Mouse (Mus musculus) lung, postnatal 10 days (tissue): Measurements from ENCODE around the gene Cmtm5.
A peak's percentile ranks its signal among the peaks of the same experiment; 100 is the strongest.

Experiments
- DNase-seq: peaks from one replicate; pipeline ENCODE4 v3.0.0; 2021

The Cmtm5 gene

GRCm38 (mm10) chr14:54935904-54936830, at the start of gene Cmtm5:
Cmtm5 (plus strand) TSS chr14:54936261.
- no peak for DNase-seq

- DNase-seq = no peak
Measured at GRCm38 (mm10) chr14:54892200-54892599, 43.9 kb upstream of the Cmtm5 start, which contains the start of gene Pabpn1. Pabpn1 (plus strand) TSS chr14:54892500.

- DNase-seq = peak; percentile 99
Measured at GRCm38 (mm10) chr14:54893651-54894181, 42.3 kb upstream of the Cmtm5 start.

DNA sequence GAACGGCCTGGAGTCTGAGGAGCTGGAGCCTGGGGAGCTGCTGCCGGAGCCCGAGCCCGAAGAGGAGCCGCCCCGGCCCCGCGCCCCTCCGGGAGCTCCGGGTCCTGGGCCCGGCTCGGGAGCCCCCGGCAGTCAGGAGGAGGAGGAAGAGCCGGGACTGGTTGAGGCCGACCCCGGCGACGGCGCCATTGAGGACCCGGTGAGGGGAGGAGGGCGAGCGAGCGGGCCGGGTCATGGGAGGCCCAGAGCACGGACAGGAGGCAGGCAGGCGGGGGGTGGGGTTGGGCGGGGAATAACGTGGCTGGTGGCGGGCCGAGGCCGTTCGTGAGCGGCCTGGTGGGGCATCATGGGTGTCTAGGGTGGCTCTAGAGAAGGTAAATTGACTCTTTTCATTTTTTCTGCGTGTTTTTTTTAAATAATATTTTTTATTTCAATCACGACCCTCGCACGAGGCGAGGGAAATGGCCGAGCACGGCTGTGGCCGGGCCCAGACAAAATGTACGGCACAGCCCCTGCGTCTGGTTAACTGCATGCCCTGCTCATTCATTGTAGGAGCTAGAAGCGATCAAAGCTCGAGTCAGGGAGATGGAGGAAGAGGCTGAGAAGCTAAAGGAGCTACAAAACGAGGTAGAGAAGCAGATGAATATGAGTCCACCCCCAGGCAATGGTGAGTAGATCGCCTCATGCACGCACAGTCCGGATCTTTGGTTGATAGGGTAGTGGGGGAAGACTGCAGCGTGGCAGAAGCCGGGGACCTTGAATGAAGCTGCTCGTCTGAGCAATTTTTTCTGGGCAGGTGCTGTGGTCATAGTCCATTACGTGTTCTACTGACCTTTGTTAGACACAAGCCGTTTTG, 41.5 kb upstream of the Cmtm5 start:
- DNase-seq = peak; percentile 67

DNA sequence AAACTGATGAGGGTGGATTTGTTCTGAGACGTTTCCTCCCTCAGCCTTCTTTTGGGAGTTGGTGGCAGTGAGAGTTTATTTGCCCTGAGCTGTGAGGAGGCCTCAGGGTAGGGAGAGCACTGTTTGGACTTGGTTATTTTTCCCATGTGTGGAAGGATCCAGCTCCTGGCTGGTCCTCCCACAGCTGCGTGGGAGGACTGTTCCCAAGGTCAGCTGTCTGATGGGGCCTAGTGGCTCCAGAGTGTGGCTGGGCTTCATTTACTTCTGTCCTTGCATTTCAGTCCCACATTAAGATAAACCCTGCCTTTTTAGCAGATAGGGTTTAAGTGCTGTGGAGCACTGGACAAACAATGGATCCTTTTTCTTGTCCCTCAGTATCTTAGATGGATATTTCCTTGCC, 38.6 kb upstream of the Cmtm5 start:
- no peak for DNase-seq

DNA sequence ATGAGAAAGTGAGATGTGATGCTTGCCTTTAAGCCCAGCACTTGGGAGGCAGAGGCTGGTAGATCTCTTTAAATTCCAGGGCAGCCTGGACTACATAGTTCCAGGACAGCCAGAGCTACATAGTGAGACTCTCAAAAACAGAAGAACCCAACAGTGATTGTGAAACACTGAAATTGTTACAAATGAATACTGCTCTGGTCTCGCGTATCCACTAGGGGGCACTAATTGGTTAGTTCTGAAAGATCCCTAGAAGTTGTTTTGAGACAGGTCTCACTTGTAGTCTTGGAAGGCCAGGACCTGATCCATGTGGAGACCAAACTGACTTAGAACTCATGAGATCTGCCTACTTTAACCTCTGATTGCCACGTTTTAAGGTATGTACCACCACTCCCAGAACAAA, 35.7 kb upstream of the Cmtm5 start:
- peak; percentile 86 for DNase-seq

GRCm38 (mm10) chr14:54903641-54904040, 32.4 kb upstream of the Cmtm5 start:
- DNase-seq = no peak

- DNase-seq = no peak
Measured at GRCm38 (mm10) chr14:54908682-54909081, 27.4 kb upstream of the Cmtm5 start.

- peak; percentile 24 for DNase-seq
Measured at GRCm38 (mm10) chr14:54912109-54912850, 23.8 kb upstream of the Cmtm5 start.

- peak; percentile 82 for DNase-seq
Measured at GRCm38 (mm10) chr14:54912886-54913285, 23.2 kb upstream of the Cmtm5 start, which contains the start of gene Slc22a17. Slc22a17 (minus strand) TSS chr14:54913132.

GRCm38 (mm10) chr14:54913343-54913742, 22.7 kb upstream of the Cmtm5 start:
- no peak for DNase-seq

DNA sequence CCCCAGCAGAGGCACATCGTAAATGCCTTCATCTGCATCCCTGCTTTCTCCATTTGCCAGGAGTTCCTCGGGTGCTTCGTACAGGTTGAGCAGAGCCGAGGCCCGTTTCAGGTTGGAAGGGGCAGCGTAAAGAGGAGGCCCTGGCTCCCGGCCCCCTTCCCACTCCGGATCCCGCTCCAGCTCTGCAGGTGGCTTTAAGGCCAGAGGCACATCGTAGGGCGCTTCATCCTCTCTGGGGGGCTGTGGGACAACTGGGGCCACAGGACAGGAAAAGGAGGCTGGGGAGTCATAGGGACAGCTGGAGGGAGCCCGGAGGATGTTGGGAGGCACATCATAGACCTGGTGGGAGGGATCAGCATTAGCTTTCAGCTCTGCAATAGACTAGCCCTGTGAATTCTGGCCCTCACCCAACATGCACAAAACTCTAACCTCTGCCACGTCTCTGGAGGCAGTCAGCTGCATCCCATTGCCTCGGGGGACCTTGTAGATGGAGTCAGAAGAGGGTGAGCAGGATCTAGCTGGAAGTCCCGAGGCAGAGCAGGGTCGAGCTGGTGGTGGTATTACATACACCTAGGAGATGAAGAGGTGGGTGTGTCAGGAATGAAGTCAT, 15.9 kb upstream of the Cmtm5 start:
- DNase-seq = no peak

DNA sequence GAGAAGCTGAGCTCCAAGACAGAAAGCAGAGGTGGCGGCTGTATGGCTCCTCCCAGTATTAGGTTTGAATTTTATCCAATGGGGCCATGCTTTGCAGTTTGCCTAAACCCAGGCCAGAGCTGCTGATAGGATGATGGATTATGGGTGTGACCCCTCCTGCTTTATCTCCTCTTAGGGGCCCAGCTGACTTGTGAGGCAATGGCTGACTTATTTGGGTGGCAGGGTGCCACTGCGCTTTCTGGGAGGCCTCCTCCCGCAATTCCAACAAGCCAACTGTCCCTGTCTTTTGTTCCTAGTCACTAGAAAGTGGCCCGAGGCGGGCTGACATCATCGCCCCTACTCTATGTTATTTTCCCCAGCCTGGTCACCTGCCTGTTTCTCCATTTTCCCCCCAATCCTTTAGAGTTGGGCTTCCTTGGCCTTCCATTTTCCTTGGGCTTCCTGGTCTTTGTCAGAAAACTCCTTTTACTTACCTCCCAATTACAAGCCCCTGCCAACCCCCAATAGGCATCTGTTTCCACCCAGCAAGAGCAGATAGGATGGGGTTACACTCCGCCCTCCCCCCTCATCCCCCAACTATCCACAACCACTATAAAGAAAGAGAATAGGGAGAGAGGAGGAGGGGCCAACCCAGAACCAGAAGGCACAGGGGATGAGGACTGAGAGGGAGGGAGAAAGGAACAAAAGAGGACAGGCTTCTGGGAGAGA, 11.3 kb upstream of the Cmtm5 start:
- peak; percentile 67 for DNase-seq

GRCm38 (mm10) chr14:54925349-54926342, 10.4 kb upstream of the Cmtm5 start, which contains the start of gene Efs:
Efs (minus strand) TSS chr14:54926126.
- DNase-seq = peak; percentile 81

DNA sequence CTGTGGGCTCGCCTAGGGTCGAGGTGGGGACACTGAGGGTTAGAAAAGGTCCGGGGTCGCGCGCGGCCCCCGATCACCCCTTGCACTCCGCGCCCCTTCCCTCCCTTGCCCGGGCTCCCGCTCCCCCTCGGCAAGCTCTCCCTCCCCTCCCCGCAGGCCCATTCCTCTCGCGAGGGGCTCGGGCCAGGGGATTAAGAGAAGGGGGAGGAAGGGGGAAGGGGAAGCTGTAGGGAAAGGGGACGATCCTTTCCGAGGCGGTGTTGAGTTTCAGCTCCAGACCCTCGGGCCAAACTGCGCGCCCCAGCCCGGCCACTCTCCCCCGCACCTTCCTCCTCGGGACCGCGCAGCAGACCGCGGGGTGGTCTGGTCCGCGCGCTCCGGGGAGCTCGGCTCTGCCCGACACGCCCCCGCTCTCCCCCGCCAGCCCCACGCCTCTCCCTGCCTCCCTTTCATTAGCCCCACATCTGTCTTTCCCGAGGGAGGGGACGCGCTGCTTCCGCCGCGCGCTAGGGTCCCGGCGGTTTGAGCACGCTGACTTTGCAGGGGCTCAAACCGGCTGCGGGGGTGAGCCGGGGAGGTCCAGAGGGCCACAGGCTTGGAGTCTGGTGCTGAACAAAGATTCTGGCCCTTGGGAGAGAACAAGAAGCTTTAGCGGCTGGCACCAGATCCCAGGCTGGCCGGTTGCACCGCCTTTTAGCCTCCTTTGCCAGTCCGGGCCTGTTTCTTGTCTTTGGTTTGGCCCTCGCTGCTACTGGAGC, 9.5 kb upstream of the Cmtm5 start:
- DNase-seq = peak; percentile 74

GRCm38 (mm10) chr14:54927296-54927695, 8.8 kb upstream of the Cmtm5 start:
- no peak for DNase-seq

DNA sequence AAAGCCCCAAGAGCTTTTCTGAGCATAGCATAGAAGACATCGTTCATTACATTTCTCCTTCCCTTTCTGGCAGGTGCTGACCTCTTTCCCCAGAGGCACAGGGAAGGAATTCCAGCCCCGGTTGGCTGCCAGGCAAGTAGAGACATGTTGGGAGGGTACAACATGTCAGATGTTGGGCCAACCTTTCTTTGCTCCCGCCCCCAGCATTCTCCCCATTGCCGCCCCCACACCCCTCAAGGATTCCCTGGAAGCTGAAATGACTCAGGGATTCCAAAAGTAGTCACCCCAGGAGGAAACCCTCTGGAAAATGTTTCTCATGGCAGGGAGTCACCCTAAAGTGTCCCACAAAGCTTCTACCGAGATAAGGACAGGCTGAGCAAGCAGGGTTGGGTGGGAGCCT, 6.3 kb upstream of the Cmtm5 start:
- no peak for DNase-seq

GRCm38 (mm10) chr14:54930431-54930830, 5.6 kb upstream of the Cmtm5 start:
- DNase-seq = peak; percentile 31

DNA sequence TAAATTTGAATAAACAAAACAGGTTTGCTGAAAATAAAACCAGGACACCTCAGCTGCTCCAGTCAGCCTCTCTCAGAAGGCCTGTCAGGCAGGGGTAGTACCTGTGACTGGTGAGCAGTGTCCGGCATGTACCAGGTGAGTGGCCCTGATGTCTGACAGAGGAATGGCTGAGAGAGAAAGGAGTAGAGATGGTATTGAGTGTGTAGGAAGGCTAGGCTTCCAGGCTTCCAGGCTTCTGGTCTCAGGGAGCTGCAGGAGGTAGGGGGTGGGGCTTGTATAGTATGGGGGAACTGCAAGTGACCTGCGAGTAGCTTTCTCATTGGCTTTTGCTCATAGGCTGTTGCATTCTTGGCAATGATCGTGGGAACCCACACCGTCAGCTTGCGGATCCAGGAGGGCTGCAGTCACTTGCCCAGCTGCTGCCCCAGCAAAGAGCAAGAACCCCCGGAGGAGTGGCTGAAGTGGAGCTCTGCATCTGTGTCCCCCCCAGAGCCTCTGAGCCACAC, 3.4 kb upstream of the Cmtm5 start, which contains the start of gene Il25:
Gene Il25, plus strand, starts transcription at position 51 of the 506 bp plus-strand sequence.
- no peak for DNase-seq
